Mouse (Mus musculus): Measurements from ENCODE around the gene Eps15.

Eps15 gene

GRCm38 (mm10) chr4:109279689-109280458 lies at the start of gene Eps15:
Eps15 (plus strand) TSS chr4:109280268.
- DNase-seq (ENCODE audit: low spot score), result peak; percentile 95

GRCm38 (mm10) chr4:109234185-109234584 lies 45.9 kb upstream of the Eps15 start, which contains the start of gene Calr4:
Calr4 (plus strand) TSS chr4:109234485.
- no peak for DNase-seq (ENCODE audit: low spot score)

GRCm38 (mm10) chr4:109234806-109235350 lies 45.2 kb upstream of the Eps15 start:
- DNase-seq (ENCODE audit: low spot score), result no peak

GRCm38 (mm10) chr4:109236186-109236879 lies 43.7 kb upstream of the Eps15 start:
- DNase-seq (ENCODE audit: low spot score), result no peak

GRCm38 (mm10) chr4:109238428-109239268 lies 41.4 kb upstream of the Eps15 start:
- DNase-seq (ENCODE audit: low spot score), result no peak

DNA sequence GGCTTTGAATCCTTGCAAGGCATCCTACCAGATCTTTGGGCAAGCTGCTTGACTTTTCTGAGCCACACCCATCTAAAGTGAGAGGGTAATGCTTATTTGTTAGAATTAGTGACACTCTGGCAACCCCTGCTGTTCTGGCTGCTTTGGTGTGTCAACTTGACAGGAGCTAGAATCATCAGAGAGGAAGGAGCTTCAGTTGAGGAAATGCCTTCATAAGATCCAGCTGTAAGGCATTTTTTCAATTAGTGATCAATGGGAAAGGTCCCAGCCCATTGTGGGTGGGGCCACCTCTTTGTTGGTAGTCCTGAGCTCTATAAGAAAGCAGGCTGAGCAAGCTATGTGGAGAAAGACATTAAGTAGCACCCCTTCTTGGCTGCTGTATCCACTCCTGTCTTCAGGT lies 38.8 kb upstream of the Eps15 start:
- no peak for DNase-seq (ENCODE audit: low spot score)

DNA sequence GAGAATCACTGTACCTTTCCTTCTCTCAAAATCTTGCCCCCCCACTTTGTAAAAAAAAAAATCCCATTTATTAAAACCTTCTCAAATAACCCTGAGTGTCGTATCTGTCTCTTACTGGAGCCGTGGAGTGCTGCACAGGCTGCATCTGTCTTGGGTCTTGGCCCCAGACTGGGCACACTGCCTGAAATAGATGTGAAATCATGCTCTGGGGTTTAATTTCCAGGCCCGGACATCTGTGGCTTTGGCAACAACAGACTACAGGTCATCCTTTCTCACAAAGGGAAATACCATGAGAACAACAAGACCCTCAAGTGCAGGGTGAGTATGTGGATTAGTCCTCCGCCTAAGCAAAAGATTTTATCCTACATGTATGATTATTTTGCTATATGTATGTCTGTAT lies 38.1 kb upstream of the Eps15 start:
- DNase-seq (ENCODE audit: low spot score), result no peak

DNA sequence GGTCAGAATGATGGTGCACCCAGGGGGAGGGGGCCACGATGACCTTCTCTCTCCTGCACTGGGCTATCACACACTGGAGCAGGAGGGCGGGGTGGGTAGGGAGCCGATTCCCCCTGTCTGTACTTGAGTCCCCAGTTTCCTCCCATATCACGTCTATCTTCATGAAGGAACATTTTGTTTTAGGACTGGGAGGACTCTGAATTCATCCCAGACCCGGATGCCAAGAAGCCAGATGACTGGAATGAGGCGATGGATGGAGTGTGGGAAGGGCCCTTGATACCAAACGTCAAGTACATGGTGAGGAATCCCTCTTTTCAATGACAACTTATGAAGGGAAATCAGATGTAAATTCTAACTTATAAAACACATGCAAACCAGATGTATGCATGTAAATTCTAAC lies 35.6 kb upstream of the Eps15 start:
- DNase-seq (ENCODE audit: low spot score), result no peak

DNA sequence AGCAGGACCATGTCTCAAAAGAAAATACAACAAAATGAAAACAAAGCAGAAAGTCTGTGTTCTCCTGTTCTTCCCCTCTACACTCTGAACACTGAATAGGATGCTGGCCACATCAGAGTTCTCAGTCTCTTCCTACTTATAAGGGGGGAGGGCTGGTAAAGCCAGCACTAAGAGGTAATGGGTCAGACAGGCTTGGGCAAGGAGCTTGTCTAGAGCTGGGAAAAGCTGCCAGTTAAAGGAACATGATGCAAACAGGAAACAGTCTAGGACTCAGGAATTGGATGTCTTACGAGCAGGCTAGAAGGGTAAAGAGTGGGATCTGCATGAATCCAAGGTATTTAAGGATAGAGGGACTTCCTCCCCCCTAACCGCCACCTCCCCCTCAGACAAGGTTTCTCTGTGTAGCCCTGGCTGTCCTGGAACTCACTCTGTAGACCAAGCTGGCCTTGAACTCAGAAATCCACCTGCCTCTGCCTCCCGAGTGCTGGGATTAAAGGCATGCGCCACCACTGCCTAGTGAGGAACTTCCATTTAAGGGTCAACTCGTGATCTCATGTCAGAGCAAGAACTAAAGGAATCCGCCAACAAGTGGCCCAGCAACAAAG lies 35.0 kb upstream of the Eps15 start:
- DNase-seq (ENCODE audit: low spot score), result no peak

DNA sequence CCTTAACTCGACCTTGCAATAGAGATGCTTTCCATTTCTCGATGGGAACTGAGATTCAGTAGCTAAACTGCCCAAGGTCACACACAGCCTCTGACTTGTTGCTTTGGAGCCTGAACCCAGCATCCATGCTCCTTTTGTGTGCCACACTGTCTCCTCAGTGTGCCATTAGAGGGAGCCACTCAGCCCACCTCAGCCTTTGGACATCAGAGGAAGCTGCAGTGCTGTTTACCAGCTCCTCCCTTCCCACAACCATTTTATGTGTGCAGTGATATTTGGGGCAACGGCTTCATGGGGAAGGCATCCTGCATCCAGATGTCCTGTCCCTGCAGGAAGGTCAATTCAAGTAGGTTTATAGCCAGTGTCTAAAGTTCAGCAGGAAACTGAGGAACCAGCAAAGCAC lies 28.5 kb upstream of the Eps15 start:
- DNase-seq (ENCODE audit: low spot score), result no peak

DNA sequence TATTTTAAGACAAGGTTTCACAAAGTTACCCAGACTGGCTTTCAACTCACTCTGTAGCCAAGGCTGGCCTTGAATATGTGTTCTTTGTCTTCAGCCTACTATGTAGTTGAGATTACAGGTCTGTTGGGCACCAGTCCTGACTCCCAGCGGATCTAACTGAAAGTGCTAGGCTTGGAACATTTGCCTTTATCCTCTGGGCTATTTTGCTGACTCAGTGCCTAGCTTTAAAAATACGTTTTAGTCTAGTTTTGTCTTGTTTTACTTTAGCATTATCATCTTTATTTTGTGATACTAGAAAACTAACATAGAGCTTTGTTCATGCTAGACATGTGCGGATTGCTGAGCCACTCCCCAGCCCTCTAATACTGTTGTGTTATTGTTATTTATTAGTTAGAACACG lies 27.9 kb upstream of the Eps15 start:
- no peak for DNase-seq (ENCODE audit: low spot score)

- peak; percentile 20 for DNase-seq (ENCODE audit: low spot score)
These were observed 26.4 kb upstream of the Eps15 start for GRCm38 (mm10) chr4:109253664-109254151.

- no peak for DNase-seq (ENCODE audit: low spot score)
These were observed 25.6 kb upstream of the Eps15 start for GRCm38 (mm10) chr4:109254511-109254910.

DNA sequence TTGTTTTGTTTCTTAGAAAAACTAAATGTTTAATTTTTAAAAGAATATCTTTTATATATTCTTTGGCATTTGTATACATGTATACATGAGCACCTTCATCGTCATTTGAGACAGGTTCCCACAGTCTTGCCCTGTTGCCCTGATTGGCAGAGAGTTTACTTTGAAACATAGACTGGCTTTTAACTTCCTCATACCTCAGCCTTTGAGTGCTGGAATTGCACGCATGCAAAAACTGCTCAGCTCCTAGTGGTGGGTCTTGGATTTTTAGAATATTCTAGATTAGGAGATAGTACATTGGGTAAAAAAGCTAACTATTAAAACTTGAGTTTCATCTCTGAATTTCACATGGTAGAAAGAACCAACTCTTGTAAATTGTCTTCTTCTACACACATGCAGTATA lies 24.7 kb upstream of the Eps15 start:
- no peak for DNase-seq (ENCODE audit: low spot score)

DNA sequence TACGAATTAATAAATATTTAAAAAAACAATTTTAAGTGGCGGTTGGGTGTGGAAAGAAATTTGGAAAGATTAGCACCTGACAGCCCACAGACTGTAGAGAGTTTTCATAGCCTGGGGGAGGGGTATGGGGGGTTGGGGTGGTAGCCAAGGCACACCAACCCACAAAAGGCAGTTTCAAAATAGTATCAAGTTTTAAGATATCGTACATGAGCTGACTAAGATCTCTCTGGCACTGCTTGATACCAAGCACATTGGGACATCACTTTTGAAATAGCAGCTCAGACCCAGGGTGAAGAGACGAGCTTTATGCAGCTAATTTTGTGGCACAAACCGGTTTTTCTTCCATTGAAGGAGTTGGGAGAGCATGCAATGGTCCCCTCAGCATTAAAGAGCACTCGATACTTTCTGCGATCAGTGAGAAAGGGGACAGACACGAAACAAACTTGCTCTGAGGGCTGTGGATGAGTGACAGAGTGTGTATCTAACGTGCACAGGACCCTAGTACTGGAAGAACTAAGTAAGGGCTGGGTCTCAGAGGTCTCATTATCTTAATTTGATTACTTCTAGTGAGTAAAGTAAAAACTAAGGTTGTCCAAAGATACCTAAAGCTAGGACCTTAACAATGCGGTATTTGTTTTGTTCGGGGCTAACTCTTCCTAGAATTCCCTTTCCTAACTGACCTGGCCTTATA lies 24.2 kb upstream of the Eps15 start:
- no peak for DNase-seq (ENCODE audit: low spot score)

DNA sequence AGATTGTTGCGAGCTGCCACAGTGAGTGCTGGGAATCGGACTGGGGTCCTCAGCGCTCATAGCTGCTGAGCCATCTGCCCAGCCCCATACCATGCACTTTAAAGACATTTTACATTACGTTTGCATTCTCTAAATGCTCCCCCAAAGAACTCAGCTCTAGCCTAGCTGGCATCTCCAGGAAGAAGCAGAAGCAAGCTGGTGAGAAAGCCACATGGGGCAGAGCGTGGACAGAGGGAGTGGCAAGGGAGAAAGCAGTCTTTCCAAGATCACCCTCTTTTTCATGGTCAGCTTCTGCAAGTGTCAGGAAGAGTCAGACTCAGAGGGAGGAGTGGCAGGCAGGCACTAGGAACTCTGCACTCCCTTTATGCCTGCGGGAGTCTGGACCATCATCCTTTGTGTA lies 23.3 kb upstream of the Eps15 start:
- no peak for DNase-seq (ENCODE audit: low spot score)

- peak; percentile 76 for DNase-seq (ENCODE audit: low spot score)
These were observed 22.4 kb upstream of the Eps15 start for GRCm38 (mm10) chr4:109257639-109258038.

DNA sequence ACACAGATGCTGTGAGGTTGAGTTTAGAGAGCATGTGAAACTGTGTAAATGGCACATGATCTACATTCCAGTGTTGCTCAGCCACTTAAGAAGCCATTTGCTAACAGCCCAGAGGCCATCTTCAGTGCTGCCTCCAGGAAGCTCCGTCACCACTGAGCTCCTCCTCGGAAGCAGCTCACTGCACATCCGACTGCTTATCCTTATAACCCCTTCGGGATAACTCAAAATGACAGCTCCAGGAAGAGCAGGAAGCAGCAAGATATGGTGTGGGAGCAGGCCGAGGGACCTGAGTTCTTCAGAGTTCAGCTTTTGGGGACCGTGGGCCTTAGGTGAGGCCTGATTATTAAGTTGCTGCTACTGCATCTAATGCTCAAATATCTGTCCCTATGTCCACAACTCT lies 18.0 kb upstream of the Eps15 start:
- DNase-seq (ENCODE audit: low spot score), result no peak

DNA sequence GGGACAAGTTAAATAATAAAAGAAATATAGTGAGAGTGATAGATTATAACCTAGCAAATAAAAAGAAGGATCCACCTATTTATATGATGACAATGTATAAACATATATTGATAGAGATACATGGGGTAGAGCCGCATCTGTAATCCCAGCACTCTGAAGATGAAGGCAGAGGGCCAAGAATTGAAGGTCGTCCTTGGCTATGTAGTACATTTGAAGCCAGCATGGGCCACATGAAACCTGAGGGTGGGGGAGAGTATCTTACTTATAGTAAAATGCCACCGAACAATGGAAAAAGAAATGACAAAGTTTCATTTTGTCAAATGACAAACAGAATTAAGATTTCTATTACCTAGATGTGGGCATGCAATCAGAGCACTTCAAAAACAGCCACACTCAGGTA lies 14.0 kb upstream of the Eps15 start:
- no peak for DNase-seq (ENCODE audit: low spot score)

GRCm38 (mm10) chr4:109266744-109267143 lies 13.3 kb upstream of the Eps15 start:
- peak; percentile 51 for DNase-seq (ENCODE audit: low spot score)

DNA sequence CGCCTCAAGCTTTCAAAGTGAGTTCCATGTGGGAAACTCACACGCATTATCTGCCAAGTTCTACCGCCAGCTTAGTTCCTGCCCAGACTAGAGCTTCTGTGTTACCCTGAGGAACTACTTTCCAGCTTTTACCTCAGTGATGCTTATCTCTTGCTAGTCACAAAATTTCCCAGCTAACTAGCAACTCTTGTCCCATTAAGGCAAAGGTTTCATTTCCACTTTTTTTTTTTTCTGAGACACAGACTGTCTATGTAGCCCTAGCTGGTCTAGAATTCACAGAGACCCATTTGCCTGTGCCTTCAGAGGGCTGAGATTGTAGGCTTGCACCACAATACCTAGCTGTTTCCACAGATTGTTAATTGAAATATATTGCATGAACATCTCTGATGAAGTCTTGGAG lies 12.6 kb upstream of the Eps15 start:
- no peak for DNase-seq (ENCODE audit: low spot score)

Measured in yolk sac, embryonic 10.5 days (tissue).